Mouse (Mus musculus) lung, embryonic 16.5 days (tissue): Measurements from ENCODE around the gene Vdac1. TPM values are rescaled to one million over a fixed set of nuclear protein-coding genes. Genes with fewer than 3 reads are reported as not detected.
A peak's percentile ranks its signal among the peaks of the same experiment; 100 is the strongest.

Source experiments
- ATAC-seq: fragments of 200-750 bp; cut with Nextera tagmentation; 2 replicates; pipeline ENCODE4 v1.8.0; 2017; ENCODE audit warnings: low read depth, mild to moderate bottlenecking, moderate library complexity
- H3K27ac ChIP-seq: fragments of 300-500 bp; sonication (generic); 2 replicates; pipeline ENCODE4 v1.5.1; 2014; ENCODE audit warnings: mild to moderate bottlenecking, control low read depth, low read length
- H3K27me3 ChIP-seq: fragments of 300-500 bp; sonication (generic); 2 replicates; pipeline ENCODE4 v1.6.1; 2014; ENCODE audit warnings: low read depth, low read length, mixed read lengths; ENCODE audit not compliant: control insufficient read depth, insufficient read depth
- H3K36me3 ChIP-seq: fragments of 300-500 bp; sonication (generic); 2 replicates; pipeline ENCODE4 v1.6.1; 2014; ENCODE audit warnings: low read length; ENCODE audit not compliant: control insufficient read depth, insufficient read depth
- H3K4me1 ChIP-seq: fragments of 300-500 bp; sonication (generic); replicated peaks from 2 replicates; pipeline ENCODE4 v1.6.1; 2014; ENCODE audit warnings: low read length, mixed read lengths; ENCODE audit not compliant: control insufficient read depth, insufficient read depth
- H3K4me2 ChIP-seq: fragments of 300-500 bp; sonication (generic); 2 replicates; pipeline ENCODE4 v1.6.1; 2014; ENCODE audit warnings: low read depth, low read length, control low read depth
- H3K4me3 ChIP-seq: fragments of 300-500 bp; sonication (generic); 2 replicates; pipeline ENCODE4 v1.5.1; 2014; ENCODE audit warnings: mild to moderate bottlenecking, low read length, control low read depth
- H3K9ac ChIP-seq: fragments of 300-500 bp; sonication (generic); 2 replicates; pipeline ENCODE4 v1.6.1; 2014; ENCODE audit warnings: low read length, control low read depth
- H3K9me3 ChIP-seq: fragments of 300-500 bp; sonication (generic); 2 replicates; pipeline ENCODE4 v1.6.1; 2016; ENCODE audit warnings: low read length; ENCODE audit not compliant: control insufficient read depth
- WGBS: fragments of 180-500 bp; shearing (Covaris S2); extraction: QIAGEN DNeasy Blood & Tissue Kit; methylation state at CpG from one replicate; pipeline ENCODE4 v1.1.7; 2014; 5-methylcytosine and 5-hydroxymethylcytosine counted together
- polyA plus RNA-seq: library from polyadenylated mRNA; unstranded; fragments of >200 nt; fragmentation: Nextera tagmentation; extraction: Ambion mirVana; gene quantifications from 2 replicates; pipeline ENCODE4 v1.2.1, GENCODE M21; 2015

The Vdac1 gene
- polyA plus RNA-seq, 1 experiment from 2014 or later = 264 TPM

- Histone ChIP-seq H3K9me3 (no peaks in the 10 kb centered on the region), H3K36me3 (no peaks in the 10 kb centered on the region), H3K4me1 (no peaks in the 10 kb centered on the region), H3K4me3 (no peak overlapping the region), H3K27me3 (no peaks in the 10 kb centered on the region), H3K4me2 (no peak overlapping the region), H3K9ac (no peak overlapping the region), H3K27ac (no peak overlapping the region)
- ATAC-seq = no peak
- 77% methylated on average over 5 of the region's 5 CpGs for WGBS
These were observed 74.8 kb downstream of the Vdac1 start for GRCm38 (mm10) chr11:52435466-52435865.

DNA sequence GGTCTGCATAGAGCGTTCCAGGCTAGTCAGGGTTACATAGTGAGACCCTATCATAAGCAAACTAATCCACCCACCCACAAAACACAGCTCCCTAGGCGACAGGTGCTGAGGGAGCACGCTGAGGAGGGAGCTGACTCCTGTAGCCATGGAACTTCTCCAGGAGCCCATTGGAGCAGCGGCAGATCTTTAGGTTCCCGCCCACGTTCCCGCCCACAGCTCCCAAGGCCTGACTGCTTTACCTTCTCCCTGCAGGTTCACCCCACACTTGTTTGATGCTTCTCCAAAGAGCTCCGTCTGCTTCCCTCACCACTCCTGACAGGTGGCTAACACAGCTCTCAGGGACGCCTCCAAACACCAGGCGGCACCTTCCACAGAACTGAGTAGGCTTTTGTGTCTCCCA is 76.5 kb downstream of the Vdac1 start:
- H3K36me3 ChIP-seq = no peaks in the 10 kb centered on the region
- H3K9ac ChIP-seq = no peak overlapping the region
- H3K27me3 ChIP-seq = no peaks in the 10 kb centered on the region
- no peaks in the 10 kb centered on the region for H3K4me1 ChIP-seq
- H3K4me3 ChIP-seq = 0 out of 2 replicates have a peak overlapping the region, but pooled peaks have one; percentile 14
- no peaks in the 10 kb centered on the region for H3K9me3 ChIP-seq
- WGBS = 16% methylated on average over 10 of the region's 10 CpGs
- H3K4me2 ChIP-seq = peak overlapping the region; percentile 32
- peak; percentile 30; the same call in 1 of the 2 replicates for ATAC-seq
- H3K27ac ChIP-seq = no peak overlapping the region

Other genes starting within 250 kb of the Vdac1 start
- not detected in 2 replicates for gene Olfr1373, start 215.3 kb upstream of the Vdac1 start, polyA plus RNA-seq
- not detected in 2 replicates for gene Olfr1371, start 146.9 kb upstream of the Vdac1 start, polyA plus RNA-seq
- gene Skp1a, start 128.9 kb upstream of the Vdac1 start, polyA plus RNA-seq = 812 and 833 TPM in 2 replicates
- gene Tcf7, start 77.8 kb upstream of the Vdac1 start, polyA plus RNA-seq = 16.4 and 19.9 TPM in 2 replicates
- 226 and 238 TPM in 2 replicates for gene 9530068E07Rik, start 35.6 kb downstream of the Vdac1 start, polyA plus RNA-seq